26 mouse cellular contexts compared by ENCODE assay signal in the genomic region with DNA sequence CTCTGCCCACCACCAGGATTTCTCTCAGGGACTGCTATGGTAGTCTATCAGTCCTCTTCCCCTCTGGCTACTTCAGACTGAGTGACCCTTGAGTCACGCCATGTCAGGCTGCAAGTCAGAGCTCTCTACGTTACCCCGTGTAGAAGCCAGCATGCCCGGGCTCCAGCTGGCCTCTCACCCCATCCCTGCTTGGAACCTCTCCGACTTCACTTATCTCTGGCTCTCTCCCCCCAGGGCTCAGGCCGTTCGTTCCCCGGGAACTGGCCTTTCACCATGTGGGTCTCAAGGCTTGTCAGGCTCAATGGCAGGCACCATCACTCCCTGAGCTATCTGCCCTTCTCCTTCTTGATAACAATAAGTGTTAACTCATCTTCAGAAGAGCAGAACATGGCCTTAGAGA.
"Had no signal": no experiment of that assay in that cellular context is flagged by ENCODE, and none has a peak within 500 bp of the region (broad histone marks: within the 10 kb centered on the region; RNA-seq: fewer than 3 reads in every experiment).

No protein-coding gene starts in this region.

- H3K36me3 ChIP-seq: limb, embryonic 10.5 days; limb, embryonic 13.5 days; liver, embryonic 12.5 days; liver, embryonic 15.5 days; lung, embryonic 15.5 days; midbrain, embryonic 10.5 days; midbrain, embryonic 13.5 days; neural tube, embryonic 13.5 days had no signal

- H3K4me3 ChIP-seq: layer of hippocampus, adult 2 months; limb, embryonic 10.5 days; limb, embryonic 13.5 days; liver, embryonic 12.5 days; liver, embryonic 15.5 days; lung, embryonic 15.5 days; megakaryocyte, embryonic 14.5 days; midbrain, embryonic 10.5 days; midbrain, embryonic 13.5 days; myocyte; neural tube, embryonic 13.5 days had no signal

- DNase-seq: kidney, postnatal 25 days; layer of hippocampus, adult 9-11 months; liver; lung, adult 18-20 months; lung, postnatal 10 days; lung, postnatal 36 days; right cerebral cortex, adult 18-20 months; right cerebral cortex, postnatal 14 days; right cerebral cortex, postnatal 4 days; thymus, adult 2 months; thymus, postnatal 14 days; thymus, postnatal 4 days had no signal

- H3K4me1 ChIP-seq: limb, embryonic 13.5 days; liver, embryonic 12.5 days; liver, embryonic 15.5 days; neural tube, embryonic 13.5 days had no signal

- H3K27ac ChIP-seq: kidney, postnatal 0 days; layer of hippocampus, adult 2 months; limb, embryonic 10.5 days; limb, embryonic 13.5 days; liver, embryonic 12.5 days; liver, embryonic 15.5 days; lung, embryonic 15.5 days; midbrain, embryonic 10.5 days; midbrain, embryonic 13.5 days; neural tube, embryonic 13.5 days; stomach, postnatal 0 days had no signal

- H3K4me2 ChIP-seq: limb, embryonic 13.5 days; liver, embryonic 12.5 days; liver, embryonic 15.5 days; lung, embryonic 15.5 days; midbrain, embryonic 13.5 days; neural tube, embryonic 13.5 days had no signal

- H3K9ac ChIP-seq: limb, embryonic 13.5 days; liver, embryonic 12.5 days; liver, embryonic 15.5 days; lung, embryonic 15.5 days; midbrain, embryonic 13.5 days; neural tube, embryonic 13.5 days had no signal

- H3K27me3 ChIP-seq: limb, embryonic 13.5 days; liver, embryonic 15.5 days; midbrain, embryonic 13.5 days; neural tube, embryonic 13.5 days had no signal

- ATAC-seq: liver, embryonic 12.5 days; midbrain, embryonic 13.5 days; midbrain, embryonic 16.5 days had no signal

- H3K9me3 ChIP-seq: limb, embryonic 10.5 days; limb, embryonic 13.5 days; liver, embryonic 12.5 days; liver, embryonic 15.5 days; lung, embryonic 15.5 days; megakaryocyte, embryonic 14.5 days; midbrain, embryonic 10.5 days; midbrain, embryonic 13.5 days; neural tube, embryonic 13.5 days had no signal
